Mouse (Mus musculus) common myeloid progenitor, adult 5-6 weeks (primary cell): Measurements from ENCODE around the gene Rpl35. TPM values are rescaled to one million over a fixed set of nuclear protein-coding genes. Genes with fewer than 3 reads are reported as not detected.

ENCODE experiments used
- ATAC-seq: replicated peaks from 2 replicates; pipeline ENCODE4 v1.8.0; 2016; ENCODE audit warnings: low read depth, mild to moderate bottlenecking, moderate TSS enrichment, inconsistent platforms; ENCODE audit not compliant: poor library complexity, severe bottlenecking
- total RNA-seq: library from RNA; stranded (forward); fragments of 200-1000, 187-1606 nt; gene quantifications from 2 replicates; pipeline ENCODE4 v1.2.3, GENCODE M21; 2017

The Rpl35 gene
- total RNA-seq, 1 experiment from 2014 or later = 1,747 TPM

- no peak for ATAC-seq
Observed at GRCm38 (mm10) chr2:38953152-38953883, 52.1 kb downstream of the Rpl35 start.

Other genes starting within 250 kb of the Rpl35 start
- gene Nr6a1, start 77.9 kb downstream of the Rpl35 start, total RNA-seq = 1.7 and 5.7 TPM in 2 replicates
- not detected in 2 replicates for gene Olfml2a, start 73.6 kb downstream of the Rpl35 start, total RNA-seq
- gene Wdr38, start 8.1 kb downstream of the Rpl35 start, total RNA-seq = 0.18 and 0.34 TPM in 2 replicates
- gene Arpc5l, start 276 bp downstream of the Rpl35 start, total RNA-seq = 56.4 and 67.3 TPM in 2 replicates
- 11.5 and 21.1 TPM in 2 replicates for gene Golga1, start 59.9 kb upstream of the Rpl35 start, total RNA-seq
- 7.0 and 12.2 TPM in 2 replicates for gene Scai, start 185.1 kb upstream of the Rpl35 start, total RNA-seq
- gene Ppp6c, start 220.8 kb upstream of the Rpl35 start, total RNA-seq = 43.6 and 67.2 TPM in 2 replicates